Mouse (Mus musculus): ENCODE results near the gene Wnt10a.

DNA sequence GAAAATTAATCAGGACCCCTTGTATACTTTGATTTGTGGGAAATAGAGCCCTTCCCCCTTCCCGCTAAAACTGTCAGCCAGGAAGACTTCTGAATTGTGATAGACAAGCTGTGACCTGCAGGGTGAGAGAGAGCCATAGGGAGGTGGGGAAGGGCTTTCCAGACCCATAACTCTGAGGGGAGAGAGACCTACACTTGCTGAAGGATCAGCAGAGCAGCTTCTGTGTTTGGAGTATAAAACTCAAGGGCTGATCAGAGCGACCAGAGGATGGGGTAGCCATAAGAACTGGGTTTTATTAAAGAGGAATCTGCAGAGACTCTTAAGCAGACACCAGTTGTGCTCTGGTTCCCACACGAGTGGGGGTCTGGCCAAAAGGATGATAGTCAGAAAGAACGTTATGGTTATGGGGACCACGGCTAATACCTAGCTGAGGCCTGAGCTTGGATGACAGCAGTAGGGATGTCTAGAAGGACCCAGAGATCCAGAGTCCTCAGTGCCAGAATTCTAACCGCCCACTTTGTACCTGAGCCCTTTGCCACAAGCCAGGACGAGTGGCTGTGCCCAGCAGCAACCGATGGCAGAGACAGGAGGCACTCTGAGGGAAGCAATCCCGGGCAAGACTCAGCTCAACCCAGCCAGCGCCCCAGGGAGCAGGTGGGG is 13.0 kb downstream of the Wnt10a start:
- TF ChIP-seq CTCF (IDR thresholded peaks at IDR 0.05; ENCODE audit: low read depth) (no peak), EP300 (IDR thresholded peaks at IDR 0.05; ENCODE audit: low read depth) (no peak)

All from liver, postnatal 0 days (tissue).